Mouse (Mus musculus): ENCODE data around the gene Bdh1.

DNA sequence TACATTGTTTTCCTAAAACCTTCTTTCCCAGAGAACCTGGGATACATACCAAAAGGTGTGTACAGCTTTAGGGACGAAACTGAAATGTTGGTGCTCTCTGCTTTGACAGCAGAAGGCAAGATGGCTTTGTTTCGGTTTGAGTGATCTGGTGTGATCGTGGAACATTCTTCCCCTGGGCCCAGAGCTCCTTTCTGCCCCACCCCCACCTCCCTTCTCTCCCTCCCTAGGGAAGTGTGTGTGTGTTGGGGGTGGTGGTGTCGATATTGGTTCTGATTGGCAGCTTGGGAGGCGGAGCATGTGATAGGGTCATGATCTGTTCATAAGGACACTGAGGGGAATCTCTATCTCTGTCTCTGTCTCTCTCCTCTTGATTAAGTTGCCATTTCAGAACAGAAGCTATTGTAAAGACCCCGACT lies 71.5 kb downstream of the Bdh1 start:
- TF ChIP-seq CTCF (IDR thresholded peaks at IDR 0.05; ENCODE audit: borderline replicate concordance, insufficient read depth, low read depth, low read length) = no peak
- TF ChIP-seq POLR2A (IDR thresholded peaks at IDR 0.05; ENCODE audit: borderline replicate concordance, insufficient read depth, low read length) = no peak

All from cerebellum, adult 2 months (tissue).